Mouse (Mus musculus): ENCODE measurements around the gene Mab21l3. TPM values are rescaled to one million over a fixed set of nuclear protein-coding genes. Genes with fewer than 3 reads are reported as not detected.

Mab21l3 gene
- total and polyA plus RNA-seq, 3 experiments: 1.9 to 3.4 (median 2.8) TPM

DNA sequence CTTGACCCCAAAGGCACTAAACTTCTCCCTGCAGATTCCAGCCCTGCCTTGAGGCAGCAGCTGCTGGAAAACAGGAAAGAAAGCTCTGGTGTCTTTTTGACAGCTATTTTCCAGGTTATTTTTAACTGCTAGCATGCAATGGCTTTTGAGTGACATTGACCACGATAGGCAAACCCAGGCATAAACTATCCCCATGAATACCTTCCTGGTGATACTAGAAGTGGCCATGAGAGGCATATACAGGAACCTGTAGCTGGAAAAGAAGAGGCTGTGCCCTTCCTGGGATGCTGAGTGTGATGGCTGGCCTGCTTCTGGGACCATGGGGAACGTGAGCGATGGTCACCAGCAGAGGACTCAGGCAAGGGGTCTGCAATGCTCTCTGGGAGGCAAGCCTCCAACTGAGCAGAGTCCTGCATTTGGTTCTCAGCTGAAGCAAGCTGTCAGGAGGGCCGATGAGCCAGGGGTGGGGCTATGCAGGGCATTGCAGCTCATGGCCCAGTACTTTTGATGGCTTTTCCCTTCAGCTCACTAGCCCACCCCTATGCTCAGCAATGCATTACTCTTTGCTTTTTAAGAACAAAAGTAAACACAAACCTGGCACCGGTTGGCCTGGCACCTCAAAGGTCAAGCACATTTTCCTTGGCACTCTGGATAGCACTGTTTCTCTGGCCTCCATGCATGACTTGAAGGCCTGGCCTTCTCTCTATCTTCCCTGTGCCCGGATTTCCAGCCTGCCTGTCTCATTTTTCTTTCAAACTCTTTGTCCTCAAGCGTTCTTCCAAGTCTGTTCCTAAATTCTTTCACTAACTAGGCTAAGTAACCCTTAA is 27.9 kb upstream of the Mab21l3 start:
- dilution Hi-C loops (cut with MboI; ENCODE audit: extremely low pct_ligation_motif_present, extremely low pct_unique_long_range_greater_than_20kb, low sequenced_read_pairs): no loop called here
- Histone ChIP-seq H3K9ac (ENCODE audit: insufficient read depth, low read depth) (no peak overlapping the region), H3K4me3 (replicated peaks in 1 of 3; ENCODE audit: low read depth in 2 of 3, low read length in 2 of 3, poor library complexity in 1 of 3) (no peak overlapping the region), H3K79me2 (replicated peaks; ENCODE audit: control insufficient read depth, extremely low read depth, insufficient read depth, poor library complexity, severe bottlenecking) (no peaks in the 10 kb centered on the region), H3K36me3 (replicated peaks in 1 of 2; ENCODE audit: control insufficient read depth in 1 of 2, insufficient read depth in 1 of 2, low read length in 1 of 2) (peaks cover 28 to 48% of the 10 kb centered on the region in 2 experiments), H3K9me3 (replicated peaks; ENCODE audit: low read length) (no peaks in the 10 kb centered on the region), H3K4me2 (ENCODE audit: insufficient read depth, low read depth, poor library complexity, severe bottlenecking) (no peak overlapping the region), H3K4me1 (ENCODE audit: control insufficient read depth in 1 of 2, insufficient read depth in 2 of 2) (peaks cover 3 to 15% of the 10 kb centered on the region in 2 experiments), H3K27me3 (replicated peaks) (no peaks in the 10 kb centered on the region), H3K27ac (ENCODE audit: insufficient read depth, low read depth) (no peak overlapping the region)
- in situ Hi-C loops (cut with MboI; ENCODE audit: low pct_ligation_motif_present, low pct_unique_long_range_greater_than_20kb, low sequenced_read_pairs): loop anchor here (25.0 kb wide), 1 partner anchor 186 kb away; no protein-coding TSS in a partner anchor
- no peak for DNase-seq (ENCODE audit: extremely low read depth)
- no peak for TF ChIP-seq SIN3A (IDR thresholded peaks at IDR 0.05; ENCODE audit: low read length)
- no peak for TF ChIP-seq RCOR1 (conservative IDR thresholded peaks at IDR 0.05; ENCODE audit: low read depth, low read length)
- no peak for TF ChIP-seq MEF2A (IDR thresholded peaks at IDR 0.05; ENCODE audit: borderline replicate concordance, low read depth, low read length)
- no peak for TF ChIP-seq ETS1 (conservative IDR thresholded peaks at IDR 0.05; ENCODE audit: low read depth, low read length)
- no peak for TF ChIP-seq NELFE (IDR thresholded peaks at IDR 0.05; ENCODE audit: low read depth, low read length)
- TF ChIP-seq HCFC1 (IDR thresholded peaks at IDR 0.05; ENCODE audit: low read depth, low read length): no peak
- no peak for TF ChIP-seq KAT2A (IDR thresholded peaks at IDR 0.05; ENCODE audit: insufficient replicate concordance, low read length)

DNA sequence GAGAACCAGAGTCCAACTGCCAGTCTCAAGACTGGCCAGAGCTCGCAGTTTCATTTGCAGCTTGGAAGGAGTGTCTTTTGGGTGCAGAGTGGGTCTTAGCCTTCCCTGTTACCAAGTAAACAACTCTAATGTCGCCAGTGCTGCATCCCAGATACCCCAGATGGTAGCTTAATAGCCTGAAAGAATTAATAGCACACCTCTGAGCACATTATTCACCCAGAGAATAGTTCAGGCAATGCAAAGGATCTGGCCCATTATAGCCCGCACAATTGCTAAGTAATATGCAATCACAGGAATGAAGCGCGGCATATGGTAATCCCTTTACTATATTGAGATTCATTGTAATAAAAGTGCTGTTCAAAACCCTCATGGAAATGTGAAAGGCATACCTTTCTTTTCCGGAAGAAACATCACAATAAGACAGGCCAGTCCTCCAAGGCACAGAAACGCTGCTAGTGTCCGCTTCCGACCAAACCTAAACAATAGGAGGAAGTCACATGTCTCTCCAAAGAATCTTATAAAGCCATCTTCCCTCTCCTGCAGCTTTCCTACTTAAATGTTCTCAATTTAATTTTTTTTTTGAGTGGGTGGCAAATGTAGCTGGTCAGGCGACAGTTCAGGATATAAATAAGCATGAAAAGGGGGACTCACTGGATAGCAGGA is 26.6 kb upstream of the Mab21l3 start:
- no peaks in the 10 kb centered on the region for H3K79me2 ChIP-seq (replicated peaks; ENCODE audit: control insufficient read depth, extremely low read depth, insufficient read depth, poor library complexity, severe bottlenecking)
- DNase-seq (ENCODE audit: extremely low read depth): no peak
- H3K4me2 ChIP-seq (ENCODE audit: insufficient read depth, low read depth, poor library complexity, severe bottlenecking): no peak overlapping the region
- H3K4me3 ChIP-seq (replicated peaks in 1 of 3; ENCODE audit: low read depth in 2 of 3, low read length in 2 of 3, poor library complexity in 1 of 3): no peak overlapping the region
- H3K27me3 ChIP-seq (replicated peaks): no peaks in the 10 kb centered on the region
- H3K27ac ChIP-seq (ENCODE audit: insufficient read depth, low read depth): no peak overlapping the region
- peaks cover 28 to 48% of the 10 kb centered on the region in 2 experiments for H3K36me3 ChIP-seq (replicated peaks in 1 of 2; ENCODE audit: control insufficient read depth in 1 of 2, insufficient read depth in 1 of 2, low read length in 1 of 2)
- no peak overlapping the region for H3K9ac ChIP-seq (ENCODE audit: insufficient read depth, low read depth)
- no peaks in the 10 kb centered on the region for H3K9me3 ChIP-seq (replicated peaks; ENCODE audit: low read length)
- dilution Hi-C loops (cut with MboI; ENCODE audit: extremely low pct_ligation_motif_present, extremely low pct_unique_long_range_greater_than_20kb, low sequenced_read_pairs): no loop called here
- TF ChIP-seq NRF1 (IDR thresholded peaks at IDR 0.05; ENCODE audit: low read depth, low read length) (no peak), KAT2A (IDR thresholded peaks at IDR 0.05; ENCODE audit: insufficient replicate concordance, low read length) (no peak), ETS1 (conservative IDR thresholded peaks at IDR 0.05; ENCODE audit: low read depth, low read length) (no peak), ELF1 (IDR thresholded peaks at IDR 0.05; ENCODE audit: low read depth, low read length) (no peak), CHD2 (IDR thresholded peaks at IDR 0.05; ENCODE audit: low read length) (no peak), RAD21 (IDR thresholded peaks at IDR 0.05; ENCODE audit: low read depth, low read length) (no peak), E2F4 (IDR thresholded peaks at IDR 0.05; ENCODE audit: insufficient replicate concordance, low read depth, low read length) (no peak), ZMIZ1 (IDR thresholded peaks at IDR 0.05; ENCODE audit: low read depth, low read length) (no peak), NELFE (IDR thresholded peaks at IDR 0.05; ENCODE audit: low read depth, low read length) (no peak), TCF12 (IDR thresholded peaks at IDR 0.05; ENCODE audit: low read depth, low read length) (no peak), MXI1 (IDR thresholded peaks at IDR 0.05; ENCODE audit: low read depth, low read length) (no peak), PAX5 (IDR thresholded peaks at IDR 0.05; ENCODE audit: low read length) (no peak), CHD1 (IDR thresholded peaks at IDR 0.05; ENCODE audit: low read depth, low read length) (no peak), JUN (IDR thresholded peaks at IDR 0.05; ENCODE audit: insufficient read depth, low read depth, low read length) (no peak), BHLHE40 (IDR thresholded peaks at IDR 0.05; ENCODE audit: low read depth, low read length) (no peak), HCFC1 (IDR thresholded peaks at IDR 0.05; ENCODE audit: low read depth, low read length) (no peak), MAZ (IDR thresholded peaks at IDR 0.05; ENCODE audit: low read depth, low read length) (no peak), GABPA (IDR thresholded peaks at IDR 0.05; ENCODE audit: insufficient replicate concordance, low read depth, low read length) (no peak), USF2 (conservative IDR thresholded peaks at IDR 0.05; ENCODE audit: low read depth, low read length) (no peak)
- H3K4me1 ChIP-seq (ENCODE audit: control insufficient read depth in 1 of 2, insufficient read depth in 2 of 2): peaks cover 3 to 15% of the 10 kb centered on the region in 2 experiments
- in situ Hi-C loops (cut with MboI; ENCODE audit: low pct_ligation_motif_present, low pct_unique_long_range_greater_than_20kb, low sequenced_read_pairs): loop anchor here (25.0 kb wide), 1 partner anchor 187 kb away; no protein-coding TSS in a partner anchor

All from CH12.LX (cell line).